Mouse (Mus musculus): ENCODE data around the gene Nxn. TPM values are rescaled to one million over a fixed set of nuclear protein-coding genes. Genes with fewer than 3 reads are reported as not detected.

The Nxn gene
- polyA plus RNA-seq, 1 experiment = 0.08 TPM

- H3K4me3 ChIP-seq (replicated peaks) = no peak overlapping the region
- no peaks in the 10 kb centered on the region for H3K36me3 ChIP-seq (ENCODE audit: control insufficient read depth)
- no peak for TF ChIP-seq GATA1 (IDR thresholded peaks at IDR 0.05; ENCODE audit: low read length)
- no peak for TF ChIP-seq TAL1 (IDR thresholded peaks at IDR 0.05; ENCODE audit: low read length)
- H3K4me1 ChIP-seq (ENCODE audit: control insufficient read depth) = peaks cover under 1% of the 10 kb centered on the region
- no peaks in the 10 kb centered on the region for H3K9me3 ChIP-seq (ENCODE audit: control insufficient read depth, low read length)
- H3K27me3 ChIP-seq (ENCODE audit: control insufficient read depth) = peaks cover 19% of the 10 kb centered on the region
These were observed 6.4 kb downstream of the Nxn start for GRCm38 (mm10) chr11:76392532-76392931.

- no peaks in the 10 kb centered on the region for H3K9me3 ChIP-seq (ENCODE audit: control insufficient read depth, low read length)
- H3K36me3 ChIP-seq (ENCODE audit: control insufficient read depth) = no peaks in the 10 kb centered on the region
- no peaks in the 10 kb centered on the region for H3K4me1 ChIP-seq (ENCODE audit: control insufficient read depth)
- no peaks in the 10 kb centered on the region for H3K27me3 ChIP-seq (ENCODE audit: control insufficient read depth)
- TF ChIP-seq TAL1 (IDR thresholded peaks at IDR 0.05; ENCODE audit: low read length) (no peak), GATA1 (IDR thresholded peaks at IDR 0.05; ENCODE audit: low read length) (no peak)
- no peak overlapping the region for H3K4me3 ChIP-seq (replicated peaks)
These were observed 10.2 kb downstream of the Nxn start for GRCm38 (mm10) chr11:76388711-76389110.

GRCm38 (mm10) chr11:76387097-76387496, 11.8 kb downstream of the Nxn start:
- Histone ChIP-seq H3K9me3 (ENCODE audit: control insufficient read depth, low read length) (no peaks in the 10 kb centered on the region), H3K36me3 (ENCODE audit: control insufficient read depth) (no peaks in the 10 kb centered on the region), H3K4me3 (replicated peaks) (no peak overlapping the region), H3K27me3 (ENCODE audit: control insufficient read depth) (no peaks in the 10 kb centered on the region), H3K4me1 (ENCODE audit: control insufficient read depth) (no peaks in the 10 kb centered on the region)
- TF ChIP-seq TAL1 (IDR thresholded peaks at IDR 0.05; ENCODE audit: low read length) = no peak
- TF ChIP-seq GATA1 (IDR thresholded peaks at IDR 0.05; ENCODE audit: low read length) = no peak

- TF ChIP-seq TAL1 (IDR thresholded peaks at IDR 0.05; ENCODE audit: low read length) (no peak), GATA1 (IDR thresholded peaks at IDR 0.05; ENCODE audit: low read length) (no peak)
- no peaks in the 10 kb centered on the region for H3K27me3 ChIP-seq (ENCODE audit: control insufficient read depth)
- H3K4me3 ChIP-seq (replicated peaks) = no peak overlapping the region
- H3K4me1 ChIP-seq (ENCODE audit: control insufficient read depth) = no peaks in the 10 kb centered on the region
- no peaks in the 10 kb centered on the region for H3K36me3 ChIP-seq (ENCODE audit: control insufficient read depth)
- no peaks in the 10 kb centered on the region for H3K9me3 ChIP-seq (ENCODE audit: control insufficient read depth, low read length)
These were observed 13.2 kb downstream of the Nxn start for GRCm38 (mm10) chr11:76385746-76386145.

GRCm38 (mm10) chr11:76385017-76385416, 13.9 kb downstream of the Nxn start:
- TF ChIP-seq TAL1 (IDR thresholded peaks at IDR 0.05; ENCODE audit: low read length) = no peak
- no peak for TF ChIP-seq GATA1 (IDR thresholded peaks at IDR 0.05; ENCODE audit: low read length)
- Histone ChIP-seq H3K4me1 (ENCODE audit: control insufficient read depth) (no peaks in the 10 kb centered on the region), H3K4me3 (replicated peaks) (no peak overlapping the region)

GRCm38 (mm10) chr11:76384307-76384706, 14.6 kb downstream of the Nxn start:
- TF ChIP-seq GATA1 (IDR thresholded peaks at IDR 0.05; ENCODE audit: low read length) = no peak
- no peak for TF ChIP-seq TAL1 (IDR thresholded peaks at IDR 0.05; ENCODE audit: low read length)
- no peaks in the 10 kb centered on the region for H3K9me3 ChIP-seq (ENCODE audit: control insufficient read depth, low read length)
- no peak overlapping the region for H3K4me3 ChIP-seq (replicated peaks)

More at GRCm38 (mm10) chr11:76385017-76385416, 13.9 kb downstream of the Nxn start:
- no peaks in the 10 kb centered on the region for H3K36me3 ChIP-seq (ENCODE audit: control insufficient read depth)
- no peaks in the 10 kb centered on the region for H3K27me3 ChIP-seq (ENCODE audit: control insufficient read depth)
- H3K9me3 ChIP-seq (ENCODE audit: control insufficient read depth, low read length) = no peaks in the 10 kb centered on the region

GRCm38 (mm10) chr11:76382711-76383324, 16.1 kb downstream of the Nxn start:
- Histone ChIP-seq H3K4me1 (ENCODE audit: control insufficient read depth) (no peaks in the 10 kb centered on the region), H3K36me3 (ENCODE audit: control insufficient read depth) (no peaks in the 10 kb centered on the region)
- TF ChIP-seq TAL1 (IDR thresholded peaks at IDR 0.05; ENCODE audit: low read length) = no peak
- TF ChIP-seq GATA1 (IDR thresholded peaks at IDR 0.05; ENCODE audit: low read length) = no peak

More at GRCm38 (mm10) chr11:76384307-76384706, 14.6 kb downstream of the Nxn start:
- Histone ChIP-seq H3K4me1 (ENCODE audit: control insufficient read depth) (no peaks in the 10 kb centered on the region), H3K36me3 (ENCODE audit: control insufficient read depth) (no peaks in the 10 kb centered on the region), H3K27me3 (ENCODE audit: control insufficient read depth) (no peaks in the 10 kb centered on the region)

GRCm38 (mm10) chr11:76381201-76381885, 17.6 kb downstream of the Nxn start:
- Histone ChIP-seq H3K9me3 (ENCODE audit: control insufficient read depth, low read length) (no peaks in the 10 kb centered on the region), H3K27me3 (ENCODE audit: control insufficient read depth) (no peaks in the 10 kb centered on the region), H3K4me3 (replicated peaks) (no peak overlapping the region), H3K4me1 (ENCODE audit: control insufficient read depth) (no peaks in the 10 kb centered on the region), H3K36me3 (ENCODE audit: control insufficient read depth) (no peaks in the 10 kb centered on the region)
- no peak for TF ChIP-seq GATA1 (IDR thresholded peaks at IDR 0.05; ENCODE audit: low read length)
- no peak for TF ChIP-seq TAL1 (IDR thresholded peaks at IDR 0.05; ENCODE audit: low read length)

More at GRCm38 (mm10) chr11:76382711-76383324, 16.1 kb downstream of the Nxn start:
- no peak overlapping the region for H3K4me3 ChIP-seq (replicated peaks)
- H3K9me3 ChIP-seq (ENCODE audit: control insufficient read depth, low read length) = no peaks in the 10 kb centered on the region
- H3K27me3 ChIP-seq (ENCODE audit: control insufficient read depth) = no peaks in the 10 kb centered on the region

- H3K27me3 ChIP-seq (ENCODE audit: control insufficient read depth) = no peaks in the 10 kb centered on the region
- TF ChIP-seq TAL1 (IDR thresholded peaks at IDR 0.05; ENCODE audit: low read length) (no peak), GATA1 (IDR thresholded peaks at IDR 0.05; ENCODE audit: low read length) (no peak)
- H3K4me3 ChIP-seq (replicated peaks) = no peak overlapping the region
- no peaks in the 10 kb centered on the region for H3K36me3 ChIP-seq (ENCODE audit: control insufficient read depth)
- no peaks in the 10 kb centered on the region for H3K9me3 ChIP-seq (ENCODE audit: control insufficient read depth, low read length)
- no peaks in the 10 kb centered on the region for H3K4me1 ChIP-seq (ENCODE audit: control insufficient read depth)
These were observed 18.9 kb downstream of the Nxn start for GRCm38 (mm10) chr11:76379921-76380544.
